Mouse (Mus musculus): ENCODE data around the gene Lysmd2. TPM values are rescaled to one million over a fixed set of nuclear protein-coding genes. Genes with fewer than 3 reads are reported as not detected.
A peak's percentile ranks its signal among the peaks of the same experiment; 100 is the strongest.

Lysmd2 gene
- total and polyA plus RNA-seq, 3 experiments = 11.7 to 18.1 (median 16.2) TPM

- TF ChIP-seq SMC3 (IDR thresholded peaks at IDR 0.05; ENCODE audit: low read depth, low read length) (no peak), HCFC1 (IDR thresholded peaks at IDR 0.05; ENCODE audit: low read depth, low read length) (no peak), IRF4 (IDR thresholded peaks at IDR 0.05; ENCODE audit: low read depth, low read length) (no peak), EP300 (IDR thresholded peaks at IDR 0.05; ENCODE audit: low read length) (no peak), NRF1 (IDR thresholded peaks at IDR 0.05; ENCODE audit: low read depth, low read length) (no peak), USF1 (IDR thresholded peaks at IDR 0.05; ENCODE audit: low read depth, low read length) (no peak), BHLHE40 (IDR thresholded peaks at IDR 0.05; ENCODE audit: low read depth, low read length) (no peak), PAX5 (IDR thresholded peaks at IDR 0.05; ENCODE audit: low read length) (no peak), GABPA (IDR thresholded peaks at IDR 0.05; ENCODE audit: insufficient replicate concordance, low read depth, low read length) (no peak)
- in situ Hi-C loops (cut with MboI; ENCODE audit: low pct_ligation_motif_present, low pct_unique_long_range_greater_than_20kb, low sequenced_read_pairs) (no loop called here), dilution Hi-C loops (cut with MboI; ENCODE audit: extremely low pct_ligation_motif_present, extremely low pct_unique_long_range_greater_than_20kb, low sequenced_read_pairs) (no loop called here)
- no peak overlapping the region for H3K27ac ChIP-seq (ENCODE audit: insufficient read depth, low read depth)
- H3K79me2 ChIP-seq (replicated peaks; ENCODE audit: control insufficient read depth, extremely low read depth, insufficient read depth, poor library complexity, severe bottlenecking) = no peaks in the 10 kb centered on the region
- no peak for DNase-seq (ENCODE audit: extremely low read depth)
- H3K27me3 ChIP-seq (replicated peaks) = no peaks in the 10 kb centered on the region
- H3K36me3 ChIP-seq (replicated peaks in 1 of 2; ENCODE audit: control insufficient read depth in 1 of 2, insufficient read depth in 1 of 2, low read length in 1 of 2) = no peaks in the 10 kb centered on the region
- no peak overlapping the region for H3K9ac ChIP-seq (ENCODE audit: insufficient read depth, low read depth)
- H3K9me3 ChIP-seq (replicated peaks; ENCODE audit: low read length) = no peaks in the 10 kb centered on the region
- no peak overlapping the region for H3K4me2 ChIP-seq (ENCODE audit: insufficient read depth, low read depth, poor library complexity, severe bottlenecking)
- no peak overlapping the region for H3K4me3 ChIP-seq (replicated peaks in 1 of 3; ENCODE audit: low read depth in 2 of 3, low read length in 2 of 3, poor library complexity in 1 of 3)
- H3K4me1 ChIP-seq (ENCODE audit: control insufficient read depth in 1 of 2, insufficient read depth in 2 of 2) = peaks cover 0 to 19% of the 10 kb centered on the region in 2 experiments; a peak in 2 of 4 replicates
Observed at GRCm38 (mm10) chr9:75676226-75676625, 50.7 kb downstream of the Lysmd2 start.

GRCm38 (mm10) chr9:75678341-75678740 lies 52.8 kb downstream of the Lysmd2 start:
- Histone ChIP-seq H3K79me2 (replicated peaks; ENCODE audit: control insufficient read depth, extremely low read depth, insufficient read depth, poor library complexity, severe bottlenecking) (no peaks in the 10 kb centered on the region), H3K4me2 (ENCODE audit: insufficient read depth, low read depth, poor library complexity, severe bottlenecking) (no peak overlapping the region), H3K4me3 (replicated peaks in 1 of 3; ENCODE audit: low read depth in 2 of 3, low read length in 2 of 3, poor library complexity in 1 of 3) (no peak overlapping the region), H3K4me1 (ENCODE audit: control insufficient read depth in 1 of 2, insufficient read depth in 2 of 2) (peaks cover 0 to 19% of the 10 kb centered on the region in 2 experiments; a peak in 2 of 4 replicates), H3K27me3 (replicated peaks) (no peaks in the 10 kb centered on the region), H3K36me3 (replicated peaks in 1 of 2; ENCODE audit: control insufficient read depth in 1 of 2, insufficient read depth in 1 of 2, low read length in 1 of 2) (no peaks in the 10 kb centered on the region), H3K9me3 (replicated peaks; ENCODE audit: low read length) (no peaks in the 10 kb centered on the region), H3K9ac (ENCODE audit: insufficient read depth, low read depth) (no peak overlapping the region), H3K27ac (ENCODE audit: insufficient read depth, low read depth) (no peak overlapping the region)
- no peak for TF ChIP-seq CHD1 (IDR thresholded peaks at IDR 0.05; ENCODE audit: low read depth, low read length)
- TF ChIP-seq HCFC1 (IDR thresholded peaks at IDR 0.05; ENCODE audit: low read depth, low read length) = no peak
- no peak for TF ChIP-seq UBTF (IDR thresholded peaks at IDR 0.05; ENCODE audit: low read depth, low read length)
- no peak for TF ChIP-seq ZNF384 (IDR thresholded peaks at IDR 0.05; ENCODE audit: low read depth, low read length)
- TF ChIP-seq SMC3 (IDR thresholded peaks at IDR 0.05; ENCODE audit: low read depth, low read length) = no peak
- no peak for TF ChIP-seq RCOR1 (conservative IDR thresholded peaks at IDR 0.05; ENCODE audit: low read depth, low read length)
- TF ChIP-seq USF2 (conservative IDR thresholded peaks at IDR 0.05; ENCODE audit: low read depth, low read length) = no peak
- no peak for TF ChIP-seq IRF4 (IDR thresholded peaks at IDR 0.05; ENCODE audit: low read depth, low read length)
- TF ChIP-seq MAX (IDR thresholded peaks at IDR 0.05; ENCODE audit: low read length) = no peak
- no peak for TF ChIP-seq ETS1 (conservative IDR thresholded peaks at IDR 0.05; ENCODE audit: low read depth, low read length)
- no peak for TF ChIP-seq BHLHE40 (IDR thresholded peaks at IDR 0.05; ENCODE audit: low read depth, low read length)
- no peak for TF ChIP-seq ZMIZ1 (IDR thresholded peaks at IDR 0.05; ENCODE audit: low read depth, low read length)
- TF ChIP-seq PAX5 (IDR thresholded peaks at IDR 0.05; ENCODE audit: low read length) = no peak
- TF ChIP-seq KAT2A (IDR thresholded peaks at IDR 0.05; ENCODE audit: insufficient replicate concordance, low read length) = no peak
- no peak for TF ChIP-seq E2F4 (IDR thresholded peaks at IDR 0.05; ENCODE audit: insufficient replicate concordance, low read depth, low read length)
- TF ChIP-seq SIN3A (IDR thresholded peaks at IDR 0.05; ENCODE audit: low read length) = no peak
- no peak for TF ChIP-seq ZC3H11A (IDR thresholded peaks at IDR 0.05; ENCODE audit: low read depth, low read length)
- TF ChIP-seq ZKSCAN1 (IDR thresholded peaks at IDR 0.05; ENCODE audit: borderline replicate concordance, low read depth, low read length) = no peak
- dilution Hi-C loops (cut with MboI; ENCODE audit: extremely low pct_ligation_motif_present, extremely low pct_unique_long_range_greater_than_20kb, low sequenced_read_pairs) (no loop called here), in situ Hi-C loops (cut with MboI; ENCODE audit: low pct_ligation_motif_present, low pct_unique_long_range_greater_than_20kb, low sequenced_read_pairs) (no loop called here)
- DNase-seq (ENCODE audit: extremely low read depth) = peak; percentile 3

Measured in CH12.LX (cell line).